Mouse (Mus musculus) kidney, adult 2 months (tissue): Measurements from ENCODE around the gene Nr1h3. TPM values are rescaled to one million over a fixed set of nuclear protein-coding genes. Genes with fewer than 3 reads are reported as not detected.

ENCODE experiments used
- DNase-seq: peaks from one replicate; pipeline ENCODE4 v3.0.0; 2021
- H3K27ac ChIP-seq: fragments of 200-500 bp; 2 replicates; pipeline ENCODE4 v1.5.1; 2012; ENCODE audit warnings: low read depth, low read length, control low read depth, inconsistent platforms; ENCODE audit not compliant: insufficient read depth
- H3K27me3 ChIP-seq: fragments of 200-500 bp; replicated peaks from 2 replicates; pipeline ENCODE4 v1.6.1; 2012; ENCODE audit warnings: mild to moderate bottlenecking, moderate library complexity, low read length, inconsistent platforms; ENCODE audit not compliant: control insufficient read depth, insufficient read depth
- H3K36me3 ChIP-seq: fragments of 200-500 bp; 2 replicates; pipeline ENCODE4 v1.6.1; 2012; ENCODE audit warnings: mild to moderate bottlenecking, moderate library complexity, low read length, inconsistent platforms; ENCODE audit not compliant: control insufficient read depth, insufficient read depth
- H3K4me1 ChIP-seq: fragments of 200-500 bp; 2 replicates; pipeline ENCODE4 v1.6.1; 2011; ENCODE audit warnings: low read length; ENCODE audit not compliant: control insufficient read depth, insufficient read depth
- H3K4me3 ChIP-seq: fragments of 200-500 bp; 2 replicates; pipeline ENCODE4 v1.5.1; 2011; ENCODE audit warnings: mild to moderate bottlenecking, low read depth, low read length, control low read depth; ENCODE audit not compliant: insufficient read depth
- CTCF ChIP-seq: fragments of 200-500 bp; conservative IDR thresholded peaks from 2 replicates; pipeline ENCODE4 v1.5.1; 2011; ENCODE audit warnings: low read depth, mild to moderate bottlenecking, control low read depth, low read length, moderate library complexity, mixed read lengths; ENCODE audit not compliant: insufficient read depth, insufficient read length
- POLR2A ChIP-seq: fragments of 200-500 bp; IDR thresholded peaks from one replicate; pipeline ENCODE4 v1.6.1; 2011; ENCODE audit warnings: low read depth, low read length, control low read depth
- WGBS: fragments of 180-500 bp; shearing (Covaris S2); methylation state at CpG from one replicate; pipeline ENCODE4 v1.1.7; 2018; 5-methylcytosine and 5-hydroxymethylcytosine counted together
- polyA plus RNA-seq: library from polyadenylated mRNA; depleted of rRNA; stranded (reverse); fragments of >200 nt; gene quantifications from 2 replicates; pipeline ENCODE4 v1.2.3, GENCODE M21; 2012

Nr1h3 gene
- polyA plus RNA-seq, 1 experiment: 92.2 TPM

DNA sequence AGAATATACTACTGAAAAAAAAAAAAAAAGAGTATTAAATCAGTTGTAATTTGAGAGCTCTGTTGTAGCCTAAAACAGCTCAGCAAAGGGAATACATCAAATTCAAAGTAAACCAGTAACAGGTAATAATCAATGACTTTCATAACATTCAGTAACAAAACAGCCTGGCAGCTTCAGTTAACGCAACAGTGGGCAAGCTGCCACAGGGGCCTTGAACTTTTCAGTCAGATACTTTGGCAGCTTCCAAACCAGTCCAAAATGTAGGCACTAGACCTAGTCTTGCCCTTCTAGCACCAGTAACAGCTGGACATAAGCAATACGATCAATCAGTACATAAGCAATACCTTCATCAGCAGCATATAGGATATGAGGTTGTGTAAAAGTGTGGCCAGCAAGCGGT, 48.5 kb downstream of the Nr1h3 start:
- Histone ChIP-seq H3K4me1 (no peaks in the 10 kb centered on the region), H3K27ac (no peak overlapping the region), H3K36me3 (peaks cover 4% of the 10 kb centered on the region), H3K27me3 (no peaks in the 10 kb centered on the region), H3K4me3 (no peak overlapping the region)
- 95% methylated on average over 3 of the region's 3 CpGs for WGBS
- TF ChIP-seq POLR2A (no peak), CTCF (no peak)
- DNase-seq: no peak

DNA sequence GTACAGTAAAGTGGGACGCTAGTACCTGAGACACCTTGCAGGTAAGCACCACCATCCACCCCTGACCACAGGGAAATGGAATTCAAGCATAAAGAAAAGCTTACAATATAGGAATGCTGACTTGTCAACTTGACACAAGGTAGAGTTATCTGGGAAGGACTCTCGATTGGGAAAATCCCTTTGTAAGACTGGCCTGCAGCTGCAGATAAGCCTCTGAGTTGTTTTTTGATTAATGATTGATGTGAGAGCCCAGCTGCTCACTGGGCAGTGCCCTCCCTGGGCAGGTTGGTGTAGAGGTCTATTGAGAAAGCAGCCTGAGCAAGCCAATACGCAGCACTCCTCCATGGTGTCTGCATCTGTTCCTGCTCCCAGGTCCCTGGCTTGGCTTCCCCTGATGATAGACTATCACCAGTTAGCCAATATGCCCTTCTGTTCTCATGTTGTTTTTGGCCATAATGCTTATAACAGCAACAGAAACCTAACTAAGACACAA, 49.7 kb downstream of the Nr1h3 start:
- Histone ChIP-seq H3K27me3 (no peaks in the 10 kb centered on the region), H3K27ac (no peak overlapping the region), H3K4me3 (no peak overlapping the region), H3K4me1 (no peaks in the 10 kb centered on the region), H3K36me3 (peaks cover 1% of the 10 kb centered on the region)
- no peak for TF ChIP-seq POLR2A
- no peak for TF ChIP-seq CTCF
- DNase-seq: no peak
- WGBS: 59% methylated on average over 3 of the region's 3 CpGs

DNA sequence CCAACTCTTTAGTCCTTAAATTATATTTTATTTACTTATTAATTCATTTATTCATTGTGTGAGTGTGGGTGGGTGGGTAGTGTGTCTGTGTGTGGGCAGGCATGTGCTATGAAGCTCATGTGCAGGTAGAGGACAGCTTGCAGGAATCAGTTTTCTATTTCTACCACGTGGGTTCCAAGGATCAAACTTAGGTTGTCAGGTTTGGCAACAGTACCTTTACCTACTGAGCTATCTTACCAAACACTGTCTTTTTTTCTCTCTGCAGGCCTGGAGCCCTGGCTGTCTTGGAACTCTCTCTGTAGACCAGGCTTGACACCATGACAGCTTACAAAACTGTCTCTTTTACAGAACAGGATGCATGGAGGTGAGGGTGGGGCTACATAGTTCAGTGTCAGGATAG, 51.3 kb downstream of the Nr1h3 start:
- peaks cover 1% of the 10 kb centered on the region for H3K36me3 ChIP-seq
- H3K4me1 ChIP-seq: no peaks in the 10 kb centered on the region
- H3K27ac ChIP-seq: no peak overlapping the region
- H3K27me3 ChIP-seq: no peaks in the 10 kb centered on the region
- 91% methylated on average over 1 of the region's 1 CpGs for WGBS
- H3K4me3 ChIP-seq: no peak overlapping the region
- TF ChIP-seq CTCF: no peak
- TF ChIP-seq POLR2A: no peak
- DNase-seq: no peak

DNA sequence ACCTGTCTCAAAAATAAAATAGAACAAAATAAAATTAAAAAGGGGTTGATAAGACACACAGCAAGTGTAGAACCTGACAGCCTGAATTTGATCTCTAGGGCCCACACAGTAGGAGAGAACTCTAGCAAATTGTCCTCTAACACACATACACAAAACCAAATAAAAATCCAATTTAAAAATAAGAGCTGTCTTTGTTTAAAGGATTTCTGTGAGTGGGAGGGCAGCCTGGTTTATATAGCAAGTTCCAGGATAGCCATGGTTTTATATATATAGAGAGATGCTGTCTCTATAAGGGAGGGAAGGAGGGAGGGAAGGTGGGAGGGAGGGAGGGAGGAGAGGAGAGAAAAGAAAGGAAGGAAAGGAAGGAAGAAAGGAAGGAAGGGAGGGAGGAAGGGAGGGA, 54.5 kb downstream of the Nr1h3 start:
- TF ChIP-seq CTCF (no peak), POLR2A (no peak)
- Histone ChIP-seq H3K4me3 (no peak overlapping the region), H3K27ac (no peak overlapping the region), H3K36me3 (peaks cover 1% of the 10 kb centered on the region), H3K4me1 (no peaks in the 10 kb centered on the region), H3K27me3 (no peaks in the 10 kb centered on the region)
- DNase-seq: no peak

DNA sequence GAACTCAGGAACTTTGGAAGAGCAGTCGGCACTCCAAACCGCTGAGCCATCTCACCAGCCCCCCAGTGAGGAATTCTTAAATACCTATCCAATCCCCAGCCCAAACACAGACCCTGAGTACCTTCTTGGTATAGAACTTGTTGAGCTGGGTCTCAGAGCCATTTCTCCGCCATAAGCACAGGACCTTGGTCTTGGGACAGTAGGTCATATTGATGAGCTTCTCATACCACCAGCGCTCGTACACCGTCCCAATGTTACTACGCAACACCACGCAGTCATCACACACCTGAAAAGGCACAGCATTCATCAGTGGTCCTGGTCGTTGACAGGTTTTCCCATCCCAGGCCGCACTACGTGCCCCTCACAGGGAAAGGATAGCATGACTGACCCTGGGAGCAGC, 59.2 kb downstream of the Nr1h3 start:
- H3K27me3 ChIP-seq: no peaks in the 10 kb centered on the region
- TF ChIP-seq POLR2A (no peak), CTCF (no peak)
- no peak overlapping the region for H3K27ac ChIP-seq
- H3K4me1 ChIP-seq: no peaks in the 10 kb centered on the region
- no peak overlapping the region for H3K4me3 ChIP-seq
- DNase-seq: no peak
- WGBS: 97% methylated on average over 11 of the region's 11 CpGs
- H3K36me3 ChIP-seq: no peaks in the 10 kb centered on the region

DNA sequence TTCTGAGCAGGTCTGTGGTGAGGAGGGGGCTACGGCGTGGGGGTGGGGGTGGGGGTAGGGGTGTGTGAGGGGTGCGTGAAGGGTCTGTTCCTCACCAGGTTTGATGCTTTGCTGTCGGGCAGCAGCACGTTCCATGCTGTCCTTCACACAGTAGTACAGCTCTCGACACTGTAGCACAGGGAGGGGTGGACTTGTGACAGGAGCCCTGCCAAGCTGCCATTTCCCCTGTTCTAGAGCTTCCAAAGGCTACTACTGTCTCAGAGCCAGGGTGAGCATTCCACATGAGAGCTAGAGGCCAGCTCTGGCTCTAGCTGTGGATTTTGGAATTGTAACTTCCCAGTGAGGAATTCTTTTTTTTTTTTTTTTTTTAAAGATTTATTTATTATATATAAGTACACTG, 59.7 kb downstream of the Nr1h3 start:
- DNase-seq: no peak
- Histone ChIP-seq H3K27me3 (no peaks in the 10 kb centered on the region), H3K4me3 (no peak overlapping the region), H3K36me3 (no peaks in the 10 kb centered on the region), H3K27ac (no peak overlapping the region), H3K4me1 (no peaks in the 10 kb centered on the region)
- WGBS: 90% methylated on average over 6 of the region's 6 CpGs
- TF ChIP-seq CTCF (no peak), POLR2A (no peak)

DNA sequence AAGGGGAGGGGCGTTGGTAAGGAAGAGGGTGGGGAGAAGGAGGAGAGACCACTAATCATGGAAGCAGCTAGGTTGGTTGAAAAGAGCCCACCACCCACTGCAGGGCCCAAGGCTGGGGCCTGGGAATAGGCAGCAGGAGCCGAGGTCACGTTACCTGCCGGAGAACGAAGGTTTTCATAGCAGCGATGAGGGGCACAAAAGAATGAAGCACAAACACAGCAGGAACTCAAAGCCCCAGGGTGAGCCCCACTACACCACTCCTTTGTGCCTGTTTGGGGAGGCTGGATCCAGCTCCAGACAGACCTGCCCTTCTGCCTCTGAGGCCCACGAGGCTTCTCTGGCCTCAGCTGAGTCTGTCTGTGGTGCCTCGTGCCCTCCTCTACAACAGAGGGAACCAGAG, 62.9 kb downstream of the Nr1h3 start:
- Histone ChIP-seq H3K4me3 (no peak overlapping the region), H3K27ac (no peak overlapping the region), H3K36me3 (no peaks in the 10 kb centered on the region), H3K4me1 (no peaks in the 10 kb centered on the region), H3K27me3 (no peaks in the 10 kb centered on the region)
- no peak for TF ChIP-seq POLR2A
- no peak for TF ChIP-seq CTCF
- WGBS: 83% methylated on average over 8 of the region's 8 CpGs
- DNase-seq: no peak

DNA sequence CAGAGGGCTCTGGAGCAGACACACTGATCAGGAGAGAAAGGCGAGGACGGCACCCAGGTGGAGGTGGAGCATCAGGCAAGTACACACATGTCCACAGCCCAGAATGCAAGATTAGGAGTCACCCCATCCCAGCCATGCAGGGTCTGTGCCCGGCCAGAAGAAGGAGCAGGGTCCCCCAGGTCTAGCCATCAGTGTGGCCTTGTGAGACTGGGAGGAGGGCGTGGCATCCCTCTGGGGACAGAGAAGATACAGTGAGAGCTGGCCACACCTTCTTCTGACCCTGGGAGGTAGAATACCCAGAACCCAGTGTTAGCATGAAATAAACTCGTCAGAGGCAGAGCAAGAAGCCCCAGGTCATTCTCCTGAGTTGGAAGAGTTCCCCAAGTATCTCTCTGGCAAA, 63.3 kb downstream of the Nr1h3 start:
- WGBS: 74% methylated on average over 5 of the region's 5 CpGs
- no peaks in the 10 kb centered on the region for H3K4me1 ChIP-seq
- no peak for DNase-seq
- no peak for TF ChIP-seq POLR2A
- no peaks in the 10 kb centered on the region for H3K27me3 ChIP-seq
- H3K27ac ChIP-seq: no peak overlapping the region
- H3K4me3 ChIP-seq: no peak overlapping the region
- H3K36me3 ChIP-seq: no peaks in the 10 kb centered on the region

DNA sequence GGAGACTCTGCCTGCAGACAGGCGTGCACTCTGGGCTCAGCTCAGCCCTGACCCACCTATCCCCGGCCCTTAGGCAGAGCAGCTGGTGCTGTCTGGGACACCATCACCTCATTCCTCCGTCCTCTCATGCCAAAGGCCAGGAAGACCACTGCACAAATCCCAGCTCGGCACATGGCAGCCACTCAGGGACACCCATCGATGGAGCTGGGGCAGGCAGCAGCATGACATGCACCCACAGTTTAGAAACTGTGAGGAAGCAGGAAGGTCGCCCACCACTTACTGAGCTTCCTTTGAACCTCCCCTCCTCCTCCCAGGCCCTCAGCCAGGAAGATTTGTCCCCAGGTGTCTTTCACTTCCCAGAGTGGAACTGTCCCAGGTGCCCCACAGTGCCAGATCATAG, 65.2 kb downstream of the Nr1h3 start:
- no peak for DNase-seq
- H3K36me3 ChIP-seq: no peaks in the 10 kb centered on the region
- WGBS: 84% methylated on average over 6 of the region's 6 CpGs

More for the DNA sequence above, 65.2 kb downstream of the Nr1h3 start:
- Histone ChIP-seq H3K4me1 (no peaks in the 10 kb centered on the region), H3K27me3 (no peaks in the 10 kb centered on the region), H3K4me3 (no peak overlapping the region), H3K27ac (no peak overlapping the region)
- TF ChIP-seq CTCF (no peak), POLR2A (no peak)
